Mouse (Mus musculus) forebrain, embryonic 15.5 days (tissue): ENCODE results near the gene Nceh1. TPM values are rescaled to one million over a fixed set of nuclear protein-coding genes. Genes with fewer than 3 reads are reported as not detected.

Experiments used
- ATAC-seq: fragments of 200-750 bp; cut with Nextera tagmentation; replicated peaks from 2 replicates; pipeline ENCODE4 v1.8.0; 2017; ENCODE audit warnings: mild to moderate bottlenecking, moderate TSS enrichment, moderate library complexity
- H3K27ac ChIP-seq: fragments of 300-500 bp; sonication (generic); replicated peaks from 2 replicates; pipeline ENCODE4 v1.5.1; 2015; ENCODE audit warnings: mild to moderate bottlenecking, inconsistent platforms
- H3K27me3 ChIP-seq: fragments of 300-500 bp; sonication (generic); 2 replicates; pipeline ENCODE4 v1.6.1; 2015; ENCODE audit warnings: inconsistent platforms
- H3K36me3 ChIP-seq: fragments of 300-500 bp; sonication (generic); 2 replicates; pipeline ENCODE4 v1.6.1; 2015; ENCODE audit warnings: mild to moderate bottlenecking, inconsistent platforms
- H3K4me1 ChIP-seq: fragments of 300-500 bp; sonication (generic); 2 replicates; pipeline ENCODE4 v1.6.1; 2015; ENCODE audit warnings: inconsistent platforms
- H3K4me2 ChIP-seq: fragments of 300-500 bp; sonication (generic); replicated peaks from 2 replicates; pipeline ENCODE4 v1.6.1; 2015; ENCODE audit warnings: mild to moderate bottlenecking, inconsistent platforms
- H3K4me3 ChIP-seq: fragments of 300-500 bp; sonication (generic); 2 replicates; pipeline ENCODE4 v1.5.1; 2015; ENCODE audit warnings: mild to moderate bottlenecking, inconsistent platforms
- H3K9ac ChIP-seq: fragments of 300-500 bp; sonication (generic); replicated peaks from 2 replicates; pipeline ENCODE4 v1.6.1; 2015; ENCODE audit warnings: mild to moderate bottlenecking, inconsistent platforms
- H3K9me3 ChIP-seq: fragments of 300-500 bp; sonication (generic); 2 replicates; pipeline ENCODE4 v1.6.1; 2016; ENCODE audit warnings: inconsistent platforms
- WGBS: fragments of 180-500 bp; shearing (Covaris S2); methylation state at CpG from one replicate; pipeline ENCODE4 v1.1.7; 2015; ENCODE audit warnings: mixed read lengths; 5-methylcytosine and 5-hydroxymethylcytosine counted together
- polyA plus RNA-seq: library from polyadenylated mRNA; unstranded; fragments of >200 nt; fragmentation: Nextera tagmentation; extraction: Ambion mirVana; gene quantifications from 2 replicates; pipeline ENCODE4 v1.2.1, GENCODE M21; 2015

Gene Nceh1
- polyA plus RNA-seq, 1 experiment from 2014 or later = 7.2 TPM

GRCm38 (mm10) chr3:27239568-27239967, 56.8 kb downstream of the Nceh1 start:
- H3K9ac ChIP-seq = no peak overlapping the region
- 92% methylated on average over 16 of the region's 16 CpGs for WGBS

GRCm38 (mm10) chr3:27241864-27242263, 59.1 kb downstream of the Nceh1 start:
- WGBS = 94% methylated on average over 9 of the region's 9 CpGs
- no peak for ATAC-seq

More at GRCm38 (mm10) chr3:27239568-27239967, 56.8 kb downstream of the Nceh1 start:
- no peaks in the 10 kb centered on the region for H3K4me1 ChIP-seq
- no peaks in the 10 kb centered on the region for H3K27me3 ChIP-seq
- no peak overlapping the region for H3K27ac ChIP-seq
- no peaks in the 10 kb centered on the region for H3K9me3 ChIP-seq
- no peak overlapping the region for H3K4me2 ChIP-seq
- no peaks in the 10 kb centered on the region for H3K36me3 ChIP-seq
- no peak overlapping the region for H3K4me3 ChIP-seq
- ATAC-seq = no peak

GRCm38 (mm10) chr3:27246166-27246565, 63.4 kb downstream of the Nceh1 start:
- Histone ChIP-seq H3K9me3 (no peaks in the 10 kb centered on the region), H3K27ac (no peak overlapping the region), H3K36me3 (no peaks in the 10 kb centered on the region), H3K4me1 (no peaks in the 10 kb centered on the region), H3K27me3 (no peaks in the 10 kb centered on the region), H3K4me3 (no peak overlapping the region), H3K9ac (no peak overlapping the region), H3K4me2 (no peak overlapping the region)
- no peak for ATAC-seq
- 75% methylated on average over 2 of the region's 2 CpGs for WGBS

More at GRCm38 (mm10) chr3:27241864-27242263, 59.1 kb downstream of the Nceh1 start:
- H3K4me3 ChIP-seq = no peak overlapping the region
- no peak overlapping the region for H3K27ac ChIP-seq
- H3K36me3 ChIP-seq = no peaks in the 10 kb centered on the region
- H3K9ac ChIP-seq = no peak overlapping the region
- no peaks in the 10 kb centered on the region for H3K4me1 ChIP-seq
- no peaks in the 10 kb centered on the region for H3K9me3 ChIP-seq
- H3K27me3 ChIP-seq = no peaks in the 10 kb centered on the region
- no peak overlapping the region for H3K4me2 ChIP-seq

GRCm38 (mm10) chr3:27247785-27248184, 65.0 kb downstream of the Nceh1 start:
- no peak overlapping the region for H3K27ac ChIP-seq
- H3K9ac ChIP-seq = no peak overlapping the region
- H3K4me2 ChIP-seq = no peak overlapping the region
- H3K27me3 ChIP-seq = no peaks in the 10 kb centered on the region
- H3K4me3 ChIP-seq = no peak overlapping the region
- H3K9me3 ChIP-seq = no peaks in the 10 kb centered on the region
- no peaks in the 10 kb centered on the region for H3K4me1 ChIP-seq
- 74% methylated on average over 1 of the region's 1 CpGs for WGBS
- H3K36me3 ChIP-seq = no peaks in the 10 kb centered on the region
- no peak for ATAC-seq

DNA sequence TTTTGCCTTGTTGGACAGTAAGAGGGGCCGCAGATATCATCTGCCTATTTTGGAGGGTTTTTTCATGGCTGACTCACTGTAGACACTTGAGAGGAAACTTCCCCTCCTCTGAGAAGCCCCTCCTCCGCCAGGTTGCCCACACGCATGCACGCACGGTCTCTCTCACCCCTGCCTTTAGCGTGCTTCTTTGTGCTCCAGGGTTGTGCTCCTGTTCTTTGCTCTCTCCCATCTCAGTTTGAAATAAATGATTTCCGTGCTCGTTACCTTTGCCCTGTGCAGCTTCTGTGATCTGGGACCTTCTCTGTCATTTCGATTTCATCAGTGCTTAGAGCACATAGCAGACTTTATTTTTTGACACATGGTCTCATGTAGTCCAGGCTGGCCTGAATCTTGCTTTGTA, 66.3 kb downstream of the Nceh1 start:
- Histone ChIP-seq H3K36me3 (no peaks in the 10 kb centered on the region), H3K27me3 (no peaks in the 10 kb centered on the region), H3K4me2 (no peak overlapping the region), H3K4me1 (no peaks in the 10 kb centered on the region), H3K4me3 (no peak overlapping the region), H3K9me3 (no peaks in the 10 kb centered on the region), H3K27ac (no peak overlapping the region), H3K9ac (no peak overlapping the region)
- WGBS = 87% methylated on average over 9 of the region's 9 CpGs
- no peak for ATAC-seq

DNA sequence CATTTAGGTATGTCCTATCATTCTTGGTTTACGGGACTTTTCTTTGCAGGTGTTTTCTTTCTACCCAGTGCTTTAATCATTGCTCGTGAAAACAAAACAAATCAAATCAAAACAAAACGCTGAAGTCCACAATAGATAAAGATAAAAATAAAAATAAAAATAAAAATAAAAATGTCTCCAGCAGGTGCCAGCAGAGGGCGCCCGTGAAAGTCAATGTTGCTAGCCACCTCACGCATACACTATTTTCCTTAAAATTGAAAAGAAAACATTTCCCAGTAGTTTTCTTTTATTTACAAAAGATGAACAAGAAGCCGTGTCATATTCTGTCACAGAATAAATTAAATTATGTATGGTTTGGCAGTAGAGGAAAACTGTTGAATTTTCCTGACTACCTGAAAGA, 68.2 kb downstream of the Nceh1 start:
- no peak for ATAC-seq
- Histone ChIP-seq H3K4me2 (no peak overlapping the region), H3K27me3 (no peaks in the 10 kb centered on the region), H3K9me3 (no peaks in the 10 kb centered on the region), H3K4me1 (no peaks in the 10 kb centered on the region), H3K27ac (no peak overlapping the region), H3K9ac (no peak overlapping the region), H3K36me3 (no peaks in the 10 kb centered on the region), H3K4me3 (no peak overlapping the region)
- 40% methylated on average over 7 of the region's 7 CpGs for WGBS

DNA sequence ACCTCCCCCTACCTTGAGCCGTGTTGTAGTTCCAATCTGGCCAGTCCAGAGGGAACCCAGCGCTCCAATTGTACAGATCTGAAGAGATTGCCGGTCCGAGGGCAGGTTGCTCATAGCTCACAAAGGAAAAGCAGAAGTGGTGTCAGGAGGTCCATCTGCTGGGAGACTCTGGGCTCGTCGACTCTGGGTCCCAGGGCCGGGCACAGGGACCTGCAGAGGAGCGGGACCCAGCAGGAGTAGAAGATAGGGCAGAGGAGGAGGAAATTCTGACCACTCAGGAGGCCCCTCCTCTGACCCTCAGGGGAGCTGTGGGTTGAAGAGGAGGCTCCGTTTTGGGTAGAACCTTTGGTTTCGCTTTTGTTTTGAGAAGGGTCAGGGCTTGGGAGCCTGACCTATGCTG, 75.7 kb downstream of the Nceh1 start:
- H3K27ac ChIP-seq = no peak overlapping the region
- H3K4me3 ChIP-seq = no peak overlapping the region
- no peak overlapping the region for H3K9ac ChIP-seq
- no peaks in the 10 kb centered on the region for H3K36me3 ChIP-seq
- WGBS = 91% methylated on average over 10 of the region's 10 CpGs
- no peaks in the 10 kb centered on the region for H3K4me1 ChIP-seq
- H3K4me2 ChIP-seq = no peak overlapping the region
- no peaks in the 10 kb centered on the region for H3K9me3 ChIP-seq
- H3K27me3 ChIP-seq = no peaks in the 10 kb centered on the region
- no peak for ATAC-seq

DNA sequence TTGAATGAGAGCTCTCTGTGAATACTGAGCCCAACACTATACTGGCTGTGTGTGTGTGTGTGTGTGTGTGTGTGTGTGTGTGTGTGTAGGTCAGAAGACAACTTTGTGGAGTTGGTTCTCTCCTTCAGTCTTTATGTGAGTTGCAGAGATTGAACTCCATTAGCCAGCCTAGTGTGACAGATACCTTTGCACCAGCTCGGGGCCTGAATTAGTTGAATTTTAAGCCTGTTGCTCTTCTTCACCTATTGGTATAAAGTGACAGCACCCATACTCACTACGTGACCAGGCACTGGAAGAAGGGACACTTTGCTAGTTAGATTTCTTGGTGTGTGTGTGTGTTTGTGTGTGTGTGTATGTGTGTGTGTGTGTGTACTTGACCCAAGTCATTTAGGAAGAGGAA, 77.6 kb downstream of the Nceh1 start:
- no peak overlapping the region for H3K9ac ChIP-seq
- H3K36me3 ChIP-seq = no peaks in the 10 kb centered on the region
- no peak overlapping the region for H3K4me2 ChIP-seq
- no peak for ATAC-seq
- H3K27ac ChIP-seq = no peak overlapping the region
- no peak overlapping the region for H3K4me3 ChIP-seq
- H3K4me1 ChIP-seq = no peaks in the 10 kb centered on the region
- H3K9me3 ChIP-seq = no peaks in the 10 kb centered on the region
- WGBS = 92% methylated on average over 2 of the region's 2 CpGs
- no peaks in the 10 kb centered on the region for H3K27me3 ChIP-seq

GRCm38 (mm10) chr3:27267327-27267726, 84.6 kb downstream of the Nceh1 start:
- ATAC-seq = no peak
- Histone ChIP-seq H3K4me2 (no peak overlapping the region), H3K4me1 (no peaks in the 10 kb centered on the region), H3K27me3 (no peaks in the 10 kb centered on the region), H3K36me3 (no peaks in the 10 kb centered on the region), H3K9me3 (no peaks in the 10 kb centered on the region), H3K4me3 (no peak overlapping the region), H3K27ac (no peak overlapping the region), H3K9ac (no peak overlapping the region)
- 94% methylated on average over 5 of the region's 5 CpGs for WGBS

DNA sequence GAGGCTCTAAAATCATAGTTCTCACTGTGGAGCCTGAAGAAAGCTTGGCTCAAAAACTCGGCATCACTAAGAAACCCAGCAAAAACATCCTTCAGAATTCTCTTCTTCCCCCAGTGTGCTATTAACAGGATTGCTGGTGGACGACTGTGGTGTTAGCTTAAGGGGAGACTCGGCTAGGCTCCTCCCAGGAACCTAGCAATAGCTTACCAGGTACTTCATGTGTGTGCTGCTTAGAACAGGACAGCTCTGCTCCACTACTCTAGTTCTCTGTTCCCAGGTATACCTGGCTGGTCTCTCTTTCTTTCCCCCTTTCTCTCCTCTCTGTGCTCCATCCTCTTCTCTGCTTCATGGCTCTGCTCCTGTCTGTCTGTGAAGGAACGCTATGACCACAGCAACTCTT, 85.1 kb downstream of the Nceh1 start:
- Histone ChIP-seq H3K4me1 (no peaks in the 10 kb centered on the region), H3K4me2 (no peak overlapping the region), H3K9ac (no peak overlapping the region), H3K27ac (no peak overlapping the region), H3K9me3 (no peaks in the 10 kb centered on the region), H3K36me3 (no peaks in the 10 kb centered on the region), H3K4me3 (no peak overlapping the region), H3K27me3 (no peaks in the 10 kb centered on the region)
- no peak for ATAC-seq
- 85% methylated on average over 4 of the region's 4 CpGs for WGBS

GRCm38 (mm10) chr3:27269151-27269550, 86.4 kb downstream of the Nceh1 start:
- H3K4me2 ChIP-seq = no peak overlapping the region
- no peak overlapping the region for H3K27ac ChIP-seq
- ATAC-seq = no peak
- no peaks in the 10 kb centered on the region for H3K36me3 ChIP-seq
- H3K27me3 ChIP-seq = no peaks in the 10 kb centered on the region
- no peaks in the 10 kb centered on the region for H3K4me1 ChIP-seq
- H3K4me3 ChIP-seq = no peak overlapping the region
- WGBS = 68% methylated on average over 4 of the region's 4 CpGs
- H3K9me3 ChIP-seq = no peaks in the 10 kb centered on the region
- H3K9ac ChIP-seq = no peak overlapping the region

DNA sequence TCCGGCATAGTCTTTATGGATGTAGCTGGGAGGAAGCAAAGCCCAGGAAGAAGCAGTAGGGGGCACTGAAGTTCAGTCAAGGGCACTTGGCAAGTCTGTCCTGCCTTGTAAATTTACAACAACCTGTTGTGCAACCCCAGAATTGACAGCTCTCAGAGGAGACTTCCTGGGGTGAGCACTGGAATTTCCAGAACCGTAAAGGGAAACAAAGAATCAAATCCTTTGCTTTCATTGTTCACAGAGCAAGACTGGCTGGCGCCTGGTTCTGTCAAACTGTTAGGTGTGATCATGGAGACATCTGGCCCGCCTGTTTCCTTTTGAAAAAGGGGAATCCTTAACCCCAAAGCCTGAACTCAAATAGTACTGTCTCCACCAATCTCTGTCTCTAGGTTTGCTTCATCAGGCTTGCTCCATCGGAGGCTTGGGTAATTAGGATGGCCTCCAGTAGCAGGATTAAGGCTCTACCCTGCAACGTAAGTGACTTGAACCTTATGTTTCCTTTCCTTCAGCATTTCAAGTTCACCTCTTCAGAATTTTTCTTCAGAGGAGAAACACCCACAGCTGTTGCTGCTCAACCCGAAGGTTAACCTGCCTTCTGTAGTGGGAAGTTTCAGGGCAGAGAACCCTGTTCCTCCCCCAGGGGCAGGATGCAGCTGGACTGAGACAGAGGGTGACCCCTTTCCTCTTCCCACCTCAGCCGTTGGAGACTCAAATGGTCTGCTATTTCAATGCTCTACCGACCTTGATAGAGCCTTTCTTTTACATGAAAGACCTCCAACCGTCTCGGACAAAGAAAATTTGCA, 87.6 kb downstream of the Nceh1 start:
- H3K4me2 ChIP-seq = no peak overlapping the region
- no peak overlapping the region for H3K27ac ChIP-seq
- WGBS = 33% methylated on average over 11 of the region's 11 CpGs
- no peaks in the 10 kb centered on the region for H3K4me1 ChIP-seq
- H3K27me3 ChIP-seq = no peaks in the 10 kb centered on the region
- H3K9ac ChIP-seq = no peak overlapping the region
- no peak for ATAC-seq
- H3K4me3 ChIP-seq = no peak overlapping the region
- H3K36me3 ChIP-seq = no peaks in the 10 kb centered on the region
- H3K9me3 ChIP-seq = no peaks in the 10 kb centered on the region
